Mouse (Mus musculus) retina, postnatal 7 days (tissue): ENCODE measurements around the gene Lgi4.

Source experiments
- DNase-seq: peaks from one replicate; pipeline ENCODE4 v3.0.0-alpha.2; 2012; ENCODE audit warnings: low read depth, low spot score

Lgi4 gene

GRCm38 (mm10) chr7:31051321-31052021, 7.7 kb upstream of the Lgi4 start, which contains the start of gene Fxyd7:
Gene Fxyd7, minus strand, starts transcription at chr7:31051467.
- DNase-seq, result no peak

DNA sequence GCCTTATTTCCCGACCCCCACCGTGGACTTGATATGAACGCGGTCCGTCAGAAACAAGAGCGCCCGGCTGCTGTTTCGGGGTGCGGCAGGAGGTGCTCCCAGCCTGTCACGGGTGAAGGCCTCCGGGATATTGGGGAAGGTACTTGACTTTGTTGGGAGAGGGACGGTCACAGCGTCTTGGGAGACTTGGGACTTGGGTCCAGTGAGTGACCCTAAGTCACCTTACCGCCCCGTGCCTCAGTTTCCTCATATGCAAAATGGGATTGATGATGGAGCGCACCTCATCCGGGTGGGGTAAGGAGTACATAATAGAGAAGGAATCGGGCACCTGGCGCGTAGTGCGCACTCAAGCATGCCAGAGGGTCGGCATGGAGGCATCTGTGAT, 6.9 kb upstream of the Lgi4 start:
- no peak for DNase-seq

DNA sequence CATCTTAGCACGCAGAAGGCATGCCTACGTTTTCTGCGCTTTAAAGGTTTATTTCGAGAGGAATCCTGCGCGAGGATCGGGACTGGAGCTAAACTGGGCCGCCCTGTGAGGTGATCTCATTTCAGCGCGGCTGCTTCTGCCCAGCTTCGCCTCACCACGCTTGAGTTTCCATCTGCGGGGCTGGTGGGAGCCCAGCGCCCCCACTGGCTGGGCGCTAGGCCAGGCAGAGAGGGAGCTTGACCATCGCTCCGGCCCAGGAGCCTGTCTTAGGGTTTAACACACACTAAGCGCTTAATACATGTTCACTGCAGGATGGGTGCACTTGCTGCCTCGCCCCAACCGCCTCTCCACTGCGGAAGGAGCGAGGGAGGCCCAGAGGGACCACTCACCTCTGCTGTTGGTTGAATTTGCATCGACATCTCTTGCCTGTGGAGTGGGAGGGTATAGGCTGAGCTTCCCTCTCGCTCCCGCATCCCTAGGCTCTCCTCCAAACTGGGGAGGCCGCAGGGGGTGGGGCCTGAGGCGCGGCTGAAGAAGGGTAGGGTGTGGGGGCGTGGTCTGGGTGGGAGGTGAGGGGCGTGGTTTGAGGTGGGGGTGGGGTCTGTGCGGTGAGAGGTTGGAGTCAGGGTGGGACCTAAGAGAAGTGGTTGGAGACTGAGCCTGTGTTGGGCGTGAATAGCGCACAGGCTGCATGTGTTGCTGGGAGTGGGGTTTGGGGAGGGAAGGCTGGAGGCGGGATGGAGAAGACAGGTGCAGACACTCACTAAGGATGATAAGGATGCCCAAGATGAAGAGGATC, 6.3 kb upstream of the Lgi4 start:
- no peak for DNase-seq

GRCm38 (mm10) chr7:31053882-31054447, 5.2 kb upstream of the Lgi4 start:
- DNase-seq, result no peak

- no peak for DNase-seq
Observed at GRCm38 (mm10) chr7:31054661-31055320, 4.4 kb upstream of the Lgi4 start.

- DNase-seq, result no peak
Observed at GRCm38 (mm10) chr7:31055354-31055824, 3.8 kb upstream of the Lgi4 start.

GRCm38 (mm10) chr7:31055883-31056282, 3.3 kb upstream of the Lgi4 start:
- no peak for DNase-seq

- no peak for DNase-seq
Observed at GRCm38 (mm10) chr7:31056448-31056847, 2.7 kb upstream of the Lgi4 start.

DNA sequence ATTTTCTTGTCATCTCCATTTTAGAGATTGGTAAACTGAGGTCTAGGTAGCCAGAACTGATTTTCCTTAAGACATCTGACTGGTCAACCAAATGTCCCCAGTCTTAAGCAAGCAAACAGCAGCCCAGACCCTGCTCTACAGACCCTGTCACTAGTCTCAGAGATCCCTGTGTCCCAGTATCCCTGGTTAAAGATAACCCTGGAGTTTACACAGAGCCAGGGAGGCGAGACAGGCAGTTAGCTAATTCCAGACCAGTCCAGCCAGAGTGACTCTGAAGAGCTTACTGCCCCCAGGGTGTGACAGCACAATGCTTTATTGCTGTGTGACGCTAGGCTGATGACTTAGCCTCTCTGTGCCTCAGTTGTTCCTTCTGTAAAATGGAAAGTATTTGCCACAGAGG, 2.1 kb upstream of the Lgi4 start, which contains the start of gene Fxyd1:
Gene Fxyd1 (minus strand): TSS at position 129 of the 400 bp plus-strand sequence.
- DNase-seq, result no peak

DNA sequence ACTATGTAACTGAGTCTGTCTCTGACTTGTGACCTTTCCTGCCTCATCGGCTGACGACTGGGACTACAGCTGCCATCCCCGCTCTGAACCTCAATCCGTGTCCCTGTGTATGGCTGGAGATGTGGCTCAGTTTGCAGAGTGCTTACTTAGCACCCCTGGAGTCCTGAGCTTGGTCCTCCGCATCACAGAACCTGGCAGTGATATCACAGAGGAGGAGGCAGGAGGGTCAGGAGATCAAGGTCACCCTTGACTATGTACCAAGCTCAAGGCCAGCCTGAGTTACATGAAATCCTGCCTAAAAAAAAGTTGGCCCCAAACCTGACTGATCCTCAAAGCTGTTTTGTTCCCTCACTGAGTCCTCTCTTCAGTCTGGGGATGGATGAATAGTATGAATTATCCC, 1.4 kb upstream of the Lgi4 start:
- DNase-seq, result no peak

DNA sequence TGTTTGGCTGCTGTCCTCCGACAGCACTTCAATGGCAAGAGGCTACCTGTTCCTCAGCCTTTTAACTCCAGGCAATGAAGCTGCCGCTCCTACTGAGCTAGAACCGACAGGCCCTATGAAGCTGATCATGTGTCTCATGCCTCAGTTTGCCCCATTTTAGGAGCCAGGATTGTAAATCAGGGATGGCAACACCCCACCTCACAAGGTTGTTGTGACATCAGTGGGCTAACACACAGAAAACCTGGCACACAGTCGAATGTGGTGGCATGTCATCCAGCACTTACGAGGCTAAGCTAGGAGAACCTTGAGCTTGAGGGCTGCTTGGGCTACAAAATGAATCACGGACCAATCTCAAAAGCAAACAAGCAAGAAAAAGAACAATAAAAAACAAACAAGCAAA, 931 bp upstream of the Lgi4 start:
- no peak for DNase-seq

DNA sequence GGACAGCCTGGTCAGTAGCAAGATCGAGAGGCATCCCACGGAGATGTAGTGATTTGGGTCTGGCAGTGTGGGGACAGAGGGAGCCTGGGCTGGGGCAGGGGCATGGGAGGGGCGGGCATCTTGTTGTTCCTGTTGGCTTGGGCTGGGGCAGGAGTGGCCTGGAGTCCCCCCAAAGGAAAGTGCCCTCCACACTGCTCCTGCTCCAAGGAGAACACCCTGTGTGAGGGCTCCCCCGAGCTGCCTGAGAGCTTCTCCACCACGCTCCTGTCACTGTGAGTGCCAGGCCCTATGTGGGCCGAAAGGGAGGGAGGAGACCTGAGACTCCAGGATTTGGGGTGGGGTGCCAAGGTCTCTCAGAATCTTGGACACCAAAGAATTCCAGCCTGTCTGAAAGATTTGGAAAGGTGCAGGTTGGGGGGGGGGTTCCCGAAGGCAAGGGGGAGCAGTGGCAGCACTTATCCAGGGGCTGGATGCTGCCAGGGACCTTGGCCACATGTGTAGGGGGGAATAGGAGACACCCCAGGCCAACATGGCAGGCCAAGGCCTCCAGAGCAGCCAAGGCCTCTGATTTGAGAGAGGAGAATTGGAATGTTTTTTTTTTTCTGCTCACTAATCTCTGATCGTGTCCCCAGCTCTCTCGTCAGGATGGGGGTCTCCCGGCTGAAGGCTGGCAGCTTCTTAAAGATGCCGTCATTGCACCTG, 928 bp downstream of the Lgi4 start:
- DNase-seq, result no peak

- DNase-seq, result no peak
Observed at GRCm38 (mm10) chr7:31060621-31061010, 1.5 kb downstream of the Lgi4 start.

- no peak for DNase-seq
Observed at GRCm38 (mm10) chr7:31063074-31063560, 4.0 kb downstream of the Lgi4 start.

DNA sequence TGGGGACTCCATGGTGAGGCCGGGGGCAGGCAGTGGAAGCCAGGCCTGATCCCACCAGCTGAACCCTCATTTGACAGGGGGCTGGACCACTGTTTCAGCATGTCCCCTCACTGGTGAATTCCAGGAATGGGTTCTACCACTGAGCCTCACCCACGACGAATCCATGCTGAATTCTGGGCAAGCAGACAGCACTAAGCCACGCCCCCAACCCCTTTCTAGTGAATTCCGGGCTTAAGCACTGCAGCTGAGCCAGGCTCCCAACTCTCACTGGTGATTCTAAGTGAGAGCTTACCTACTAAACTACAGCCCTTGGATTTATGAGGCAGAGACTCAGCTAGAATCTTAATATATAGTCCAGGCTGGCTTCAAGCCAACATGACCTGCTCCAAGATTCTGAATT, 8.7 kb downstream of the Lgi4 start:
- DNase-seq, result no peak

- DNase-seq, result no peak
Observed at GRCm38 (mm10) chr7:31069491-31069890, 10.3 kb downstream of the Lgi4 start.

DNA sequence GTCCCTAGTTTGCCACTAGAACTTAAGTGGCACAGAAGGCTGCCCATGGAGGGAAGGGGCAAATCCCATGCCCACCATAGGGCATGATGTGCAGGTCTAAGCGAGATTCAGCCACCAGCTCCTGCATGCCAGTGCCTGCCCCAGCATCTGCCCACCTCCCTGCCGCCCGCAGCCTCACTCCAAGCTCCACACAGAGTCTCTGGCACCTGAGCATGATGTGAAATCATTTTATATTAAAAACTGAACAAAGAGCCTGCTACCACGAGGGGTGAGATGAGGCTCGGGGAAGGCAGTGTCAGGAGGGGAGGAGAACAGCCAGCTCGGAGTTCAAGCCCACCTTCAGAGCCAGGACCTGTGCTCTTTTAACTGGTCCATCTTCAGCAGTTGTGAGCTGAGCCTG, 11.2 kb downstream of the Lgi4 start:
- no peak for DNase-seq

- no peak for DNase-seq
Observed at GRCm38 (mm10) chr7:31072326-31072725, 13.2 kb downstream of the Lgi4 start.

GRCm38 (mm10) chr7:31073546-31073945, 14.4 kb downstream of the Lgi4 start:
- no peak for DNase-seq

GRCm38 (mm10) chr7:31074061-31074712, 15.0 kb downstream of the Lgi4 start:
- DNase-seq, result no peak

GRCm38 (mm10) chr7:31074713-31075069, 15.5 kb downstream of the Lgi4 start:
- DNase-seq, result no peak
